Mouse (Mus musculus): Measurements from ENCODE around the gene Cyp1b1. TPM values are rescaled to one million over a fixed set of nuclear protein-coding genes. Genes with fewer than 3 reads are reported as not detected.

The Cyp1b1 gene
- polyA plus RNA-seq, 1 experiment: 3.1 TPM

- Histone ChIP-seq H3K4me3 (ENCODE audit: insufficient read depth, low read depth, low read length) (no peak overlapping the region), H3K27ac (replicated peaks; ENCODE audit: low read depth, low read length) (no peak overlapping the region), H3K4me1 (ENCODE audit: control insufficient read depth, insufficient read depth, insufficient read length, low read length) (no peaks in the 10 kb centered on the region)
Observed at GRCm38 (mm10) chr17:79700871-79701270, 14.0 kb downstream of the Cyp1b1 start.

- no peaks in the 10 kb centered on the region for H3K4me1 ChIP-seq (ENCODE audit: control insufficient read depth, insufficient read depth, insufficient read length, low read length)
- no peak overlapping the region for H3K4me3 ChIP-seq (ENCODE audit: insufficient read depth, low read depth, low read length)
- no peak overlapping the region for H3K27ac ChIP-seq (replicated peaks; ENCODE audit: low read depth, low read length)
Observed at GRCm38 (mm10) chr17:79699197-79699596, 15.7 kb downstream of the Cyp1b1 start.

- H3K4me3 ChIP-seq (ENCODE audit: insufficient read depth, low read depth, low read length): no peak overlapping the region
- H3K27ac ChIP-seq (replicated peaks; ENCODE audit: low read depth, low read length): no peak overlapping the region
Observed at GRCm38 (mm10) chr17:79695541-79695940, 19.3 kb downstream of the Cyp1b1 start.

GRCm38 (mm10) chr17:79695106-79695505 lies 19.8 kb downstream of the Cyp1b1 start:
- Histone ChIP-seq H3K4me3 (ENCODE audit: insufficient read depth, low read depth, low read length) (no peak overlapping the region), H3K27ac (replicated peaks; ENCODE audit: low read depth, low read length) (no peak overlapping the region), H3K4me1 (ENCODE audit: control insufficient read depth, insufficient read depth, insufficient read length, low read length) (no peaks in the 10 kb centered on the region)

More at GRCm38 (mm10) chr17:79695541-79695940, 19.3 kb downstream of the Cyp1b1 start:
- no peaks in the 10 kb centered on the region for H3K4me1 ChIP-seq (ENCODE audit: control insufficient read depth, insufficient read depth, insufficient read length, low read length)

- Histone ChIP-seq H3K4me1 (ENCODE audit: control insufficient read depth, insufficient read depth, insufficient read length, low read length) (no peaks in the 10 kb centered on the region), H3K27ac (replicated peaks; ENCODE audit: low read depth, low read length) (no peak overlapping the region), H3K4me3 (ENCODE audit: insufficient read depth, low read depth, low read length) (no peak overlapping the region)
Observed at GRCm38 (mm10) chr17:79670837-79671236, 44.0 kb downstream of the Cyp1b1 start.

- no peak overlapping the region for H3K4me3 ChIP-seq (ENCODE audit: insufficient read depth, low read depth, low read length)
- H3K4me1 ChIP-seq (ENCODE audit: control insufficient read depth, insufficient read depth, insufficient read length, low read length): no peaks in the 10 kb centered on the region
- no peak overlapping the region for H3K27ac ChIP-seq (replicated peaks; ENCODE audit: low read depth, low read length)
Observed at GRCm38 (mm10) chr17:79664106-79664417, 50.8 kb downstream of the Cyp1b1 start.

- Histone ChIP-seq H3K27ac (replicated peaks; ENCODE audit: low read depth, low read length) (no peak overlapping the region), H3K4me3 (ENCODE audit: insufficient read depth, low read depth, low read length) (no peak overlapping the region), H3K4me1 (ENCODE audit: control insufficient read depth, insufficient read depth, insufficient read length, low read length) (no peaks in the 10 kb centered on the region)
Observed at GRCm38 (mm10) chr17:79663393-79664105, 51.3 kb downstream of the Cyp1b1 start.

GRCm38 (mm10) chr17:79661848-79662247 lies 53.0 kb downstream of the Cyp1b1 start:
- no peak overlapping the region for H3K4me3 ChIP-seq (ENCODE audit: insufficient read depth, low read depth, low read length)
- no peak overlapping the region for H3K27ac ChIP-seq (replicated peaks; ENCODE audit: low read depth, low read length)
- H3K4me1 ChIP-seq (ENCODE audit: control insufficient read depth, insufficient read depth, insufficient read length, low read length): no peaks in the 10 kb centered on the region

GRCm38 (mm10) chr17:79661387-79661786 lies 53.5 kb downstream of the Cyp1b1 start:
- Histone ChIP-seq H3K27ac (replicated peaks; ENCODE audit: low read depth, low read length) (no peak overlapping the region), H3K4me3 (ENCODE audit: insufficient read depth, low read depth, low read length) (no peak overlapping the region), H3K4me1 (ENCODE audit: control insufficient read depth, insufficient read depth, insufficient read length, low read length) (no peaks in the 10 kb centered on the region)

- H3K4me1 ChIP-seq (ENCODE audit: control insufficient read depth, insufficient read depth, insufficient read length, low read length): no peaks in the 10 kb centered on the region
- no peak overlapping the region for H3K4me3 ChIP-seq (ENCODE audit: insufficient read depth, low read depth, low read length)
- no peak overlapping the region for H3K27ac ChIP-seq (replicated peaks; ENCODE audit: low read depth, low read length)
Observed at GRCm38 (mm10) chr17:79658863-79659262, 56.0 kb downstream of the Cyp1b1 start.

- no peaks in the 10 kb centered on the region for H3K4me1 ChIP-seq (ENCODE audit: control insufficient read depth, insufficient read depth, insufficient read length, low read length)
- no peak overlapping the region for H3K4me3 ChIP-seq (ENCODE audit: insufficient read depth, low read depth, low read length)
- no peak overlapping the region for H3K27ac ChIP-seq (replicated peaks; ENCODE audit: low read depth, low read length)
Observed at GRCm38 (mm10) chr17:79658452-79658851, 56.4 kb downstream of the Cyp1b1 start.

GRCm38 (mm10) chr17:79657785-79658184 lies 57.1 kb downstream of the Cyp1b1 start:
- H3K27ac ChIP-seq (replicated peaks; ENCODE audit: low read depth, low read length): no peak overlapping the region
- H3K4me1 ChIP-seq (ENCODE audit: control insufficient read depth, insufficient read depth, insufficient read length, low read length): no peaks in the 10 kb centered on the region
- H3K4me3 ChIP-seq (ENCODE audit: insufficient read depth, low read depth, low read length): no peak overlapping the region

GRCm38 (mm10) chr17:79654187-79654586 lies 60.7 kb downstream of the Cyp1b1 start:
- H3K27ac ChIP-seq (replicated peaks; ENCODE audit: low read depth, low read length): no peak overlapping the region
- no peak overlapping the region for H3K4me3 ChIP-seq (ENCODE audit: insufficient read depth, low read depth, low read length)
- no peaks in the 10 kb centered on the region for H3K4me1 ChIP-seq (ENCODE audit: control insufficient read depth, insufficient read depth, insufficient read length, low read length)

- Histone ChIP-seq H3K4me3 (ENCODE audit: insufficient read depth, low read depth, low read length) (no peak overlapping the region), H3K4me1 (ENCODE audit: control insufficient read depth, insufficient read depth, insufficient read length, low read length) (no peaks in the 10 kb centered on the region), H3K27ac (replicated peaks; ENCODE audit: low read depth, low read length) (no peak overlapping the region)
Observed at GRCm38 (mm10) chr17:79653171-79653570, 61.7 kb downstream of the Cyp1b1 start.

Measured in brown adipose tissue, adult 24 weeks (tissue).